Mouse (Mus musculus): ENCODE results near the gene Gtf3c1. TPM values are rescaled to one million over a fixed set of nuclear protein-coding genes. Genes with fewer than 3 reads are reported as not detected.

Gtf3c1 gene
- total and polyA plus RNA-seq, 2 experiments, result 14.9 to 24.4 TPM

DNA sequence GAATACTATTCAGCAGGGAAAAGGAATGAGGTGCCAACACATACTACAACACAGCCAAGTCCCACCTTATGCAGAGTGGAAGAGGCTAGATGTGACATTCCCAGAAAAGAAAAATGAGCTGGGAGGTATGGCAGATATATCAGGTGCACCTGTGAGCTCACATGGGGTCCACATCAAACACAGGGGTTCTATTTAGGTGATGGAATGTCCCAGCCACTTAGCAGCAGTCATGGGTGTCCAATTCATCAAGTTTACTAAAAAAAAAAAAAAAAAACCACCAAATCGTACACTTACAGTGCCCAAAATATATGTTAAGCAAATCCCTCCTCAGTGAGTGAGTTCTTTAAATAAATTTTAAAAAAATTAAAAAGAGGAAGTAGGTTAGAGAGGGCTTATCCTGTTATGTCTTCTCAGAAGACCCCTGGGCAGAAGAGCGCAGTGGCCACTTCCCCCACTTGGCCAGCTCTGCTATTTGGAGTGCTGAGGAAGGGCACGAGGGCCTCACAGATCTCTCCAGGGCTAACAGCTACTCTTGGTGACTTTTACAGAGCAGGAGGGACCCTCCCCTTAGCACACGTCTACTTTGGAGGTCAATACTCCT is 108.1 kb downstream of the Gtf3c1 start:
- H3K27me3 ChIP-seq (ENCODE audit: control insufficient read depth, insufficient read depth, low read length), result no peaks in the 10 kb centered on the region
- no peak overlapping the region for H3K27ac ChIP-seq (replicated peaks; ENCODE audit: insufficient read depth, low read depth, low read length)
- DNase-seq (ENCODE audit: extremely low read depth, low read depth, low spot score), result no peak
- no peaks in the 10 kb centered on the region for H3K4me1 ChIP-seq (ENCODE audit: control insufficient read depth, insufficient read depth, low read length)
- no peak overlapping the region for H3K4me3 ChIP-seq (ENCODE audit: insufficient read depth, low read depth, low read length)
- H3K79me2 ChIP-seq (ENCODE audit: control insufficient read depth, insufficient read depth, low read length), result no peaks in the 10 kb centered on the region
- 53% methylated on average over 4 of the region's 4 CpGs for WGBS
- H3K9ac ChIP-seq (ENCODE audit: low read depth, low read length), result no peak overlapping the region
- TF ChIP-seq POLR2A (IDR thresholded peaks at IDR 0.05; ENCODE audit: extremely low read depth, insufficient read depth, low read length) (no peak), CTCF (IDR thresholded peaks at IDR 0.05; ENCODE audit: low read depth, low read length) (no peak)
- no peaks in the 10 kb centered on the region for H3K36me3 ChIP-seq (ENCODE audit: control insufficient read depth, insufficient read depth, low read length)

DNA sequence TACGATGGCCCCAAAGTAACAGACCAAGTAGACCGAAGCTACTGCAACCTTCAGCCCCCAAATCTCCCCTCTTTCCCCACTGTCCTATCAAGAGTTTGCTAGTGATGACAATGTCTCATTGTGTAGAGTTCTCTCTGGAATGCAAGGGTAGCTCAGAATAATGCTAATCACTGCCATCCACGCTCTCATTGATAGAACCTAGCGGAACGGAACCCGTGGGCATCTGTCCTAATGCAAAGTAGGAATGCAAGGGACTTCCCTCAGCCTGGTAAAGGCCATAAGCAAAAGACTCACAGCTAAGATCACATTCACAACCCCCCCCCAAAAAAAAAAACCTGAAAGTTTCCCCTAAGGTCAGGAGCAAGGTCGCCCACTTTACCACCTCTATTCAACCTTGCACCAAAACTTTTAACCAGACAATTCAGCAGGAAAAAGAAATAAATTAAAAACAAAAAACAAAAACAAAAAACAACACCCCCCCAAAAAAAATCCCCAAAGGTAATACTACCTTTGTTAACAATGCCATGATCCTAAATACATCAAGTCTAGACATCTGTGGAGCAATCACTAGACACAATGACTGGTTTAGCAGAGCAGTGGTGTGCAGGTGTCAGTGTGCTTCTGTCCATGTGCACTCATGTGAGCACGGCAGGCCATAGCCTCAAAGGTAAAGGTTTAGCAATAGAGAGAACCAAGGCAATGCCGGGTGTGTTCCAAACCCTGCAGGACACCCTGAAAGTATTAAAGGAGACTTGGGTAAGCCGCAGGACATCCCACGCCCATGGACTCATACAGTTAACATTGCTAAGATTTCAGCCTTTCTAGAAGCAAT is 109.8 kb downstream of the Gtf3c1 start:
- 88% methylated on average over 11 of the region's 11 CpGs for WGBS
- H3K79me2 ChIP-seq (ENCODE audit: control insufficient read depth, insufficient read depth, low read length), result no peaks in the 10 kb centered on the region
- H3K4me1 ChIP-seq (ENCODE audit: control insufficient read depth, insufficient read depth, low read length), result no peaks in the 10 kb centered on the region
- no peak overlapping the region for H3K4me3 ChIP-seq (ENCODE audit: insufficient read depth, low read depth, low read length)
- DNase-seq (ENCODE audit: extremely low read depth, low read depth, low spot score), result no peak
- H3K9ac ChIP-seq (ENCODE audit: low read depth, low read length), result no peak overlapping the region
- H3K36me3 ChIP-seq (ENCODE audit: control insufficient read depth, insufficient read depth, low read length), result no peaks in the 10 kb centered on the region
- H3K27me3 ChIP-seq (ENCODE audit: control insufficient read depth, insufficient read depth, low read length), result no peaks in the 10 kb centered on the region
- H3K27ac ChIP-seq (replicated peaks; ENCODE audit: insufficient read depth, low read depth, low read length), result no peak overlapping the region
- TF ChIP-seq CTCF (IDR thresholded peaks at IDR 0.05; ENCODE audit: low read depth, low read length) (no peak), POLR2A (IDR thresholded peaks at IDR 0.05; ENCODE audit: extremely low read depth, insufficient read depth, low read length) (no peak)

DNA sequence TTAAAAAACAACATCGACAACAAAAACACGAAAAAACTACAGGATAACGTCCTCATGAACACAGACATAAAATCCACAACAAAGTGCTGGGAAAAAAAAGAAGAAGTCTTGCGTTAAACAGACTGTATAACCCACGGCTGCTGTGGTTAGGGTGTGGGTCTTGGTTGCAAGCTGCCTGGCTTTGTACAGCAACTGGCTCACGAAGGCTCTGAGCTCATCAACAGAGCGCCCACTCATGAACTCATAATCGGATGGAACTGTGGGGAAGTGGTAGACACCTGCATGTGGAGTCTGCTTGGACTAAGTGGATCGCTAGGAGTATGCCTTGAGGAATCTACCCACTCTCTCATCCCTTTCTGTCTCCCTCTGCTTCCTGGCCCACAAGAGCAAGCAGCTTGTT is 110.5 kb downstream of the Gtf3c1 start:
- no peaks in the 10 kb centered on the region for H3K27me3 ChIP-seq (ENCODE audit: control insufficient read depth, insufficient read depth, low read length)
- no peak overlapping the region for H3K27ac ChIP-seq (replicated peaks; ENCODE audit: insufficient read depth, low read depth, low read length)
- TF ChIP-seq POLR2A (IDR thresholded peaks at IDR 0.05; ENCODE audit: extremely low read depth, insufficient read depth, low read length) (no peak), CTCF (IDR thresholded peaks at IDR 0.05; ENCODE audit: low read depth, low read length) (no peak)
- H3K4me3 ChIP-seq (ENCODE audit: insufficient read depth, low read depth, low read length), result no peak overlapping the region
- H3K9ac ChIP-seq (ENCODE audit: low read depth, low read length), result no peak overlapping the region
- H3K4me1 ChIP-seq (ENCODE audit: control insufficient read depth, insufficient read depth, low read length), result no peaks in the 10 kb centered on the region
- no peak for DNase-seq (ENCODE audit: extremely low read depth, low read depth, low spot score)
- H3K36me3 ChIP-seq (ENCODE audit: control insufficient read depth, insufficient read depth, low read length), result no peaks in the 10 kb centered on the region
- no peaks in the 10 kb centered on the region for H3K79me2 ChIP-seq (ENCODE audit: control insufficient read depth, insufficient read depth, low read length)
- 87% methylated on average over 9 of the region's 9 CpGs for WGBS

DNA sequence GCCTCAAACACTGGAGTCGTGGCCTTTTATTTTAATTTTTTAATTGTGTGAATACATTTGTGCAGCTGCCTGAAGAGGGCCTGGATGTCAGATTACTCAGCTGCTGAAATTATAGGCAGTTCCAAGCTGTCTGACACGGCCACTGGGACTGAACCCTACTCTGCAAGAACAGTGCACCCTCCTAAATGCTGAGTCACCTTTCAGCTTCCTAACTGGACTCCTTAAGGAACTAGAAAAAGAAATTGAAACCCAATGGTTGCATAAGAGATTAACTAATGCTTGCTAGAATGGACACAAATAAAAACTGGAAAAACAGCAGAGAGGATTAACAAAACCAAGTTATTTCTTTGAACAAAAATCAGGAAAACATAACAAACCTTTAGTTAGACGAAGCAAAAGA is 111.2 kb downstream of the Gtf3c1 start:
- H3K79me2 ChIP-seq (ENCODE audit: control insufficient read depth, insufficient read depth, low read length), result no peaks in the 10 kb centered on the region
- H3K4me3 ChIP-seq (ENCODE audit: insufficient read depth, low read depth, low read length), result no peak overlapping the region
- no peaks in the 10 kb centered on the region for H3K27me3 ChIP-seq (ENCODE audit: control insufficient read depth, insufficient read depth, low read length)
- H3K9ac ChIP-seq (ENCODE audit: low read depth, low read length), result no peak overlapping the region
- no peak overlapping the region for H3K27ac ChIP-seq (replicated peaks; ENCODE audit: insufficient read depth, low read depth, low read length)
- WGBS, result 70% methylated on average over 3 of the region's 3 CpGs
- no peaks in the 10 kb centered on the region for H3K36me3 ChIP-seq (ENCODE audit: control insufficient read depth, insufficient read depth, low read length)
- DNase-seq (ENCODE audit: extremely low read depth, low read depth, low spot score), result peak; percentile 45
- TF ChIP-seq POLR2A (IDR thresholded peaks at IDR 0.05; ENCODE audit: extremely low read depth, insufficient read depth, low read length) (no peak), CTCF (IDR thresholded peaks at IDR 0.05; ENCODE audit: low read depth, low read length) (no peak)
- no peaks in the 10 kb centered on the region for H3K4me1 ChIP-seq (ENCODE audit: control insufficient read depth, insufficient read depth, low read length)

DNA sequence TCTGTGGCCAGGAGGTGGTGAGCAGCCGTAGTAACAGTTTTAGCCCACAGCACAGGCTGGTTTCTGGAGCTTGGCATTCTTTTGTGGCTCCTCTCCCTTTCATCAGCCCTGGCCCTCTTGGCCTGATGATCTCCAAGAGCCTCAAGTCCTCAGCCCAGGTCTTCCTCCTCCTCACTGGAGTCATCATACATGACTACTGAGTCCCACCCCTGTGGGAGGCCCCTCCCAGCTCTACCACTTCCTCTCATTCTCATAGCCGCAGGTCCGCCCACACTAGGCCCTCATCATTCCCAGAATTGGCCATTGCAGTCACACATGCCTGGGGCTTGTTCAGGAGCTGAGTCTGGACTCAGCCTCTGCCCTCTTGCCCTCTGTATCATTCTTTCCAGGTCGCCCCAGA is 113.7 kb downstream of the Gtf3c1 start:
- Histone ChIP-seq H3K4me3 (ENCODE audit: insufficient read depth, low read depth, low read length) (no peak overlapping the region), H3K79me2 (ENCODE audit: control insufficient read depth, insufficient read depth, low read length) (no peaks in the 10 kb centered on the region), H3K9ac (ENCODE audit: low read depth, low read length) (no peak overlapping the region), H3K4me1 (ENCODE audit: control insufficient read depth, insufficient read depth, low read length) (no peaks in the 10 kb centered on the region), H3K27me3 (ENCODE audit: control insufficient read depth, insufficient read depth, low read length) (no peaks in the 10 kb centered on the region), H3K36me3 (ENCODE audit: control insufficient read depth, insufficient read depth, low read length) (no peaks in the 10 kb centered on the region), H3K27ac (replicated peaks; ENCODE audit: insufficient read depth, low read depth, low read length) (no peak overlapping the region)
- TF ChIP-seq POLR2A (IDR thresholded peaks at IDR 0.05; ENCODE audit: extremely low read depth, insufficient read depth, low read length) (no peak), CTCF (IDR thresholded peaks at IDR 0.05; ENCODE audit: low read depth, low read length) (no peak)
- DNase-seq (ENCODE audit: extremely low read depth, low read depth, low spot score), result no peak
- 87% methylated on average over 4 of the region's 4 CpGs for WGBS

Other genes with a start within 250 kb of the Gtf3c1 start
- gene Nsmce1, start 216.2 kb downstream of the Gtf3c1 start, total RNA-seq (2014; rRNA removed), result 17.9 and 19.3 TPM in 2 replicates
- 17.9 and 19.9 TPM in 2 replicates for gene Nsmce1, start 216.2 kb downstream of the Gtf3c1 start, polyA plus RNA-seq (2012; rRNA removed)
- gene Il4ra, start 155.7 kb downstream of the Gtf3c1 start, total RNA-seq (2014; rRNA removed), result 11.3 and 16.6 TPM in 2 replicates
- 18.7 and 24.0 TPM in 2 replicates for gene Il4ra, start 155.7 kb downstream of the Gtf3c1 start, polyA plus RNA-seq (2012; rRNA removed)
- gene Il21r, start 104.4 kb downstream of the Gtf3c1 start, total RNA-seq (2014; rRNA removed), result 0.09 and 0.67 TPM in 2 replicates
- gene Il21r, start 104.4 kb downstream of the Gtf3c1 start, polyA plus RNA-seq (2012; rRNA removed), result 0.62 and 1.2 TPM in 2 replicates
- 8.5 and 9.9 TPM in 2 replicates for gene D430042O09Rik, start 108 bp upstream of the Gtf3c1 start, total RNA-seq (2014; rRNA removed)
- 8.8 and 9.0 TPM in 2 replicates for gene D430042O09Rik, start 108 bp upstream of the Gtf3c1 start, polyA plus RNA-seq (2012; rRNA removed)